Mouse (Mus musculus): ENCODE data around the gene Rnase2b.

GRCm38 (mm10) chr14:51143937-51144336 is 18.1 kb upstream of the Rnase2b start:
- no peak for TF ChIP-seq EP300 (IDR thresholded peaks at IDR 0.05; ENCODE audit: insufficient read depth, low read depth, low read length)
- no peak for TF ChIP-seq CTCF (IDR thresholded peaks at IDR 0.05; ENCODE audit: low read depth, low read length)
- TF ChIP-seq POLR2A (IDR thresholded peaks at IDR 0.05; ENCODE audit: insufficient read depth, low read length) = no peak
